In genomic region chr6:24165249-24165648, GRCm38 (mm10) we compare ENCODE assay signal across 18 mouse cellular contexts. TPM values are rescaled to one million over a fixed set of nuclear protein-coding genes. Genes with fewer than 3 reads are reported as not detected.
DNase-seq lines count a peak whose midpoint lies in the region; ATAC-seq and TF ChIP-seq lines count a peak whose summit lies in the region.
"Had no signal": no experiment of that assay in that cellular context is flagged by ENCODE, and none has a peak within 500 bp of the region (broad histone marks: within the 10 kb centered on the region; RNA-seq: fewer than 3 reads in every experiment).

No protein-coding gene starts in this region.

- H3K9ac ChIP-seq in forebrain, embryonic 14.5 days (ENCODE audit: low read length), result no peak overlapping the region
- no peak overlapping the region for H3K9ac ChIP-seq in forebrain, embryonic 11.5 days (ENCODE audit: low read length)
- no peak overlapping the region for H3K9ac ChIP-seq in limb, embryonic 14.5 days (ENCODE audit: low read depth, low read length, severe bottlenecking)
- H3K9ac ChIP-seq: embryonic facial prominence, embryonic 12.5 days; heart, embryonic 12.5 days; intestine, embryonic 15.5 days; neural tube, embryonic 13.5 days had no signal

- H3K4me2 ChIP-seq in forebrain, embryonic 14.5 days (ENCODE audit: low read length), result no peak overlapping the region
- no peak overlapping the region for H3K4me2 ChIP-seq in forebrain, embryonic 11.5 days (ENCODE audit: low read depth, low read length, severe bottlenecking)
- H3K4me2 ChIP-seq in limb, embryonic 14.5 days (replicated peaks; ENCODE audit: low read depth, low read length, severe bottlenecking), result no peak overlapping the region
- H3K4me2 ChIP-seq: embryonic facial prominence, embryonic 12.5 days; heart, embryonic 12.5 days; intestine, embryonic 15.5 days; neural tube, embryonic 13.5 days had no signal

- no peak overlapping the region for H3K27ac ChIP-seq in forebrain, embryonic 14.5 days (ENCODE audit: low read depth, low read length)
- H3K27ac ChIP-seq in forebrain, embryonic 11.5 days (ENCODE audit: low read depth, low read length), result no peak overlapping the region
- H3K27ac ChIP-seq in limb, embryonic 14.5 days (replicated peaks; ENCODE audit: low read depth, low read length), result no peak overlapping the region
- no peak overlapping the region for H3K27ac ChIP-seq in limb, embryonic 10.5 days
- H3K27ac ChIP-seq: embryonic facial prominence, embryonic 12.5 days; intestine, embryonic 15.5 days; neural tube, embryonic 13.5 days had no signal

- no peaks in the 10 kb centered on the region for H3K4me1 ChIP-seq in forebrain, embryonic 14.5 days (ENCODE audit: control insufficient read depth, insufficient read depth, low read length)
- H3K4me1 ChIP-seq in forebrain, embryonic 11.5 days (replicated peaks; ENCODE audit: control insufficient read depth, insufficient read depth, low read length), result no peaks in the 10 kb centered on the region
- H3K4me1 ChIP-seq in limb, embryonic 14.5 days (ENCODE audit: control insufficient read depth, insufficient read depth, low read length), result no peaks in the 10 kb centered on the region
- H3K4me1 ChIP-seq in limb, embryonic 10.5 days, result no peaks in the 10 kb centered on the region
- H3K4me1 ChIP-seq: embryonic facial prominence, embryonic 12.5 days; heart, embryonic 12.5 days; intestine, embryonic 15.5 days; neural tube, embryonic 13.5 days had no signal

- H3K4me3 ChIP-seq in forebrain, embryonic 14.5 days (ENCODE audit: low read depth, low read length), result no peak overlapping the region
- no peak overlapping the region for H3K4me3 ChIP-seq in forebrain, embryonic 11.5 days (ENCODE audit: low read depth, low read length)
- H3K4me3 ChIP-seq in limb, embryonic 14.5 days (replicated peaks; ENCODE audit: low read length), result no peak overlapping the region
- H3K4me3 ChIP-seq in limb, embryonic 10.5 days, result no peak overlapping the region
- H3K4me3 ChIP-seq: embryonic facial prominence, embryonic 12.5 days; heart, embryonic 12.5 days; intestine, embryonic 15.5 days; neural tube, embryonic 13.5 days had no signal

- no peaks in the 10 kb centered on the region for H3K36me3 ChIP-seq in forebrain, embryonic 14.5 days (ENCODE audit: control insufficient read depth, insufficient read depth, low read length)
- H3K36me3 ChIP-seq in forebrain, embryonic 11.5 days (ENCODE audit: control insufficient read depth, insufficient read depth, low read length), result no peaks in the 10 kb centered on the region
- no peaks in the 10 kb centered on the region for H3K36me3 ChIP-seq in limb, embryonic 14.5 days (ENCODE audit: control insufficient read depth, insufficient read depth, low read length)
- no peaks in the 10 kb centered on the region for H3K36me3 ChIP-seq in limb, embryonic 10.5 days
- H3K36me3 ChIP-seq: embryonic facial prominence, embryonic 12.5 days; G1E; heart, embryonic 12.5 days; intestine, embryonic 15.5 days; neural tube, embryonic 13.5 days had no signal

- TF ChIP-seq POLR2A in limb, embryonic 14.5 days (IDR thresholded peaks at IDR 0.05; ENCODE audit: borderline replicate concordance, extremely low read depth, insufficient read depth, insufficient read length), result no peak

- peak; percentile 65; the same call in 1 of the 2 replicates for ATAC-seq in forebrain, embryonic 14.5 days
- ATAC-seq in forebrain, embryonic 11.5 days (replicated peaks; ENCODE audit: low FRiP score), result no peak
- ATAC-seq in limb, embryonic 14.5 days (ENCODE audit: low FRiP score, low read depth), result no peak
- ATAC-seq: intestine, embryonic 15.5 days had no signal

- no peaks in the 10 kb centered on the region for H3K9me3 ChIP-seq in forebrain, embryonic 14.5 days (replicated peaks; ENCODE audit: control insufficient read depth, low read length)
- no peaks in the 10 kb centered on the region for H3K9me3 ChIP-seq in forebrain, embryonic 11.5 days (ENCODE audit: control insufficient read depth, low read length)
- H3K9me3 ChIP-seq in limb, embryonic 14.5 days (ENCODE audit: control insufficient read depth, low read length), result no peaks in the 10 kb centered on the region
- H3K9me3 ChIP-seq in limb, embryonic 10.5 days (replicated peaks), result no peaks in the 10 kb centered on the region
- H3K9me3 ChIP-seq: embryonic facial prominence, embryonic 12.5 days; G1E; heart, embryonic 12.5 days; intestine, embryonic 15.5 days; neural tube, embryonic 13.5 days had no signal

- peak; percentile 65 for DNase-seq in forebrain, embryonic 14.5 days (ENCODE audit: low spot score)
- DNase-seq in forebrain, embryonic 11.5 days (ENCODE audit: low spot score), result no peak
- peak; percentile 37 for DNase-seq in limb, embryonic 14.5 days (ENCODE audit: low spot score)
- DNase-seq in limb, embryonic 10.5 days (ENCODE audit: low spot score), result no peak
- DNase-seq in adrenal gland, adult 2 months, result peak; percentile 51
- peak; percentile 57 for DNase-seq in brain, adult 2 months (ENCODE audit: low read depth, low spot score)
- DNase-seq in left cerebral cortex, adult 11 months (ENCODE audit: low spot score), result no peak
- DNase-seq: cerebellum, postnatal 36 days; gastrocnemius, postnatal 36 days; heart, postnatal 4 days; lung, postnatal 36 days; right cerebral cortex, adult 18-20 months had no signal

- no peaks in the 10 kb centered on the region for H3K27me3 ChIP-seq in forebrain, embryonic 14.5 days (replicated peaks; ENCODE audit: control insufficient read depth, insufficient read depth, low read length)
- H3K27me3 ChIP-seq in forebrain, embryonic 11.5 days (ENCODE audit: control insufficient read depth, insufficient read depth, low read length), result no peaks in the 10 kb centered on the region
- H3K27me3 ChIP-seq in limb, embryonic 14.5 days (ENCODE audit: control insufficient read depth, insufficient read depth, low read length), result no peaks in the 10 kb centered on the region
- H3K27me3 ChIP-seq in limb, embryonic 10.5 days (ENCODE audit: low read depth, poor library complexity, severe bottlenecking), result no peaks in the 10 kb centered on the region
- H3K27me3 ChIP-seq: embryonic facial prominence, embryonic 12.5 days; heart, embryonic 12.5 days; intestine, embryonic 15.5 days; neural tube, embryonic 13.5 days had no signal

- WGBS in forebrain, embryonic 14.5 days, result 33% methylated on average over 3 of the region's 3 CpGs
- WGBS in forebrain, embryonic 11.5 days, result 89% methylated on average over 3 of the region's 3 CpGs
- 60% methylated on average over 3 of the region's 3 CpGs for WGBS in limb, embryonic 14.5 days
- WGBS in limb, embryonic 10.5 days, result 91% methylated on average over 3 of the region's 3 CpGs

RNA-seq across cellular contexts. Expression of gene Slc13a1, which starts 2.6 kb away (rescaled TPM):
- polyA plus RNA-seq in forebrain, embryonic 14.5 days (2014; fragmentation: Nextera tagmentation; extraction: Ambion mirVana), result 0.09 and 0.12 TPM in 2 replicates
- polyA plus RNA-seq in forebrain, embryonic 11.5 days (2014; fragmentation: Nextera tagmentation; extraction: Ambion mirVana), result 0.07 TPM in 1 of 2 replicates, not detected in the other
- polyA plus RNA-seq in limb, embryonic 14.5 days (2012; rRNA removed), result 0.13 TPM in 1 of 2 replicates, not detected in the other
- polyA plus RNA-seq in limb, embryonic 14.5 days (2014; fragmentation: Nextera tagmentation; extraction: Ambion mirVana), result 0.07 TPM in 1 of 2 replicates, not detected in the other
- polyA plus RNA-seq in limb, embryonic 10.5 days (2016; fragmentation: Nextera tagmentation; extraction: Ambion mirVana), result not detected in 2 replicates
- total RNA-seq in adrenal gland, adult 2 months (2021), result under 1 TPM; 0.10 to 0.14 TPM
- not detected in 2 replicates for polyA plus RNA-seq in adrenal gland, adult 2 months (2012; rRNA removed)
- polyA plus RNA-seq: G1E; heart, embryonic 12.5 days; thymus, postnatal 0 days had no signal

Comparison
In these comparisons a context has a peak if more than half of its experiments do, and no peak if none do; other contexts are left out.
1. DNase-seq: peak in forebrain, embryonic 14.5 days (single experiment), limb, embryonic 14.5 days (single experiment), adrenal gland, adult 2 months (single experiment) and brain, adult 2 months (single experiment); none in forebrain, embryonic 11.5 days (single experiment), limb, embryonic 10.5 days (single experiment) and left cerebral cortex, adult 11 months (single experiment).